Mouse (Mus musculus): ENCODE results near the gene Ildr1.

The Ildr1 gene

GRCm38 (mm10) chr16:36700484-36700883 is 6.7 kb downstream of the Ildr1 start:
- no peak for DNase-seq (ENCODE audit: extremely low read depth, low read depth, low spot score)

- DNase-seq (ENCODE audit: extremely low read depth, low read depth, low spot score): no peak
Observed at GRCm38 (mm10) chr16:36707702-36708423, 14.1 kb downstream of the Ildr1 start.

GRCm38 (mm10) chr16:36708751-36709150 is 15.0 kb downstream of the Ildr1 start:
- DNase-seq (ENCODE audit: extremely low read depth, low read depth, low spot score): no peak

GRCm38 (mm10) chr16:36709405-36709804 is 15.6 kb downstream of the Ildr1 start:
- no peak for DNase-seq (ENCODE audit: extremely low read depth, low read depth, low spot score)

- no peak for DNase-seq (ENCODE audit: extremely low read depth, low read depth, low spot score)
Observed at GRCm38 (mm10) chr16:36710794-36711193, 17.0 kb downstream of the Ildr1 start.

GRCm38 (mm10) chr16:36711760-36712159 is 18.0 kb downstream of the Ildr1 start:
- DNase-seq (ENCODE audit: extremely low read depth, low read depth, low spot score): no peak

GRCm38 (mm10) chr16:36717481-36717880 is 23.7 kb downstream of the Ildr1 start:
- no peak for DNase-seq (ENCODE audit: extremely low read depth, low read depth, low spot score)

- DNase-seq (ENCODE audit: extremely low read depth, low read depth, low spot score): no peak
Observed at GRCm38 (mm10) chr16:36718637-36719036, 24.9 kb downstream of the Ildr1 start.

GRCm38 (mm10) chr16:36720194-36721055 is 26.6 kb downstream of the Ildr1 start:
- no peak for DNase-seq (ENCODE audit: extremely low read depth, low read depth, low spot score)

GRCm38 (mm10) chr16:36722739-36723138 is 29.0 kb downstream of the Ildr1 start:
- DNase-seq (ENCODE audit: extremely low read depth, low read depth, low spot score): no peak

- no peak for DNase-seq (ENCODE audit: extremely low read depth, low read depth, low spot score)
Observed at GRCm38 (mm10) chr16:36723880-36724443, 30.2 kb downstream of the Ildr1 start.

- DNase-seq (ENCODE audit: extremely low read depth, low read depth, low spot score): no peak
Observed at GRCm38 (mm10) chr16:36728959-36729358, 35.2 kb downstream of the Ildr1 start.

- no peak for DNase-seq (ENCODE audit: extremely low read depth, low read depth, low spot score)
Observed at GRCm38 (mm10) chr16:36732572-36732971, 38.8 kb downstream of the Ildr1 start.

GRCm38 (mm10) chr16:36733827-36734226 is 40.0 kb downstream of the Ildr1 start:
- peak; percentile 33 for DNase-seq (ENCODE audit: extremely low read depth, low read depth, low spot score)

- DNase-seq (ENCODE audit: extremely low read depth, low read depth, low spot score): no peak
Observed at GRCm38 (mm10) chr16:36735421-36735820, 41.6 kb downstream of the Ildr1 start.

GRCm38 (mm10) chr16:36739404-36739930 is 45.7 kb downstream of the Ildr1 start:
- no peak for DNase-seq (ENCODE audit: extremely low read depth, low read depth, low spot score)

- DNase-seq (ENCODE audit: extremely low read depth, low read depth, low spot score): no peak
Observed at GRCm38 (mm10) chr16:36743580-36743979, 49.8 kb downstream of the Ildr1 start.

GRCm38 (mm10) chr16:36747068-36747467 is 53.3 kb downstream of the Ildr1 start:
- DNase-seq (ENCODE audit: extremely low read depth, low read depth, low spot score): no peak

GRCm38 (mm10) chr16:36747767-36748166 is 54.0 kb downstream of the Ildr1 start:
- no peak for DNase-seq (ENCODE audit: extremely low read depth, low read depth, low spot score)

GRCm38 (mm10) chr16:36751979-36752378 is 58.2 kb downstream of the Ildr1 start:
- no peak for DNase-seq (ENCODE audit: extremely low read depth, low read depth, low spot score)

- no peak for DNase-seq (ENCODE audit: extremely low read depth, low read depth, low spot score)
Observed at GRCm38 (mm10) chr16:36770191-36770771, 76.5 kb downstream of the Ildr1 start.
